Mouse (Mus musculus) forebrain, embryonic 12.5 days (tissue): ENCODE measurements around the gene Dpy19l1. TPM values are rescaled to one million over a fixed set of nuclear protein-coding genes. Genes with fewer than 3 reads are reported as not detected.

Source experiments
- ATAC-seq: fragments of 200-750 bp; cut with Nextera tagmentation; 2 replicates; pipeline ENCODE4 v1.8.0; 2017; ENCODE audit warnings: moderate TSS enrichment; ENCODE audit not compliant: low FRiP score
- H3K27ac ChIP-seq: fragments of 300-500 bp; sonication (generic); 2 replicates; pipeline ENCODE4 v1.5.1; 2016; ENCODE audit warnings: mild to moderate bottlenecking
- H3K27me3 ChIP-seq: fragments of 300-500 bp; sonication (generic); 2 replicates; pipeline ENCODE4 v1.6.1; 2016; ENCODE audit warnings: mild to moderate bottlenecking
- H3K36me3 ChIP-seq: fragments of 300-500 bp; sonication (generic); replicated peaks from 2 replicates; pipeline ENCODE4 v1.6.1; 2016; ENCODE audit warnings: mild to moderate bottlenecking
- H3K4me1 ChIP-seq: fragments of 300-500 bp; sonication (generic); 2 replicates; pipeline ENCODE4 v1.6.1; 2016
- H3K4me2 ChIP-seq: fragments of 300-500 bp; sonication (generic); 2 replicates; pipeline ENCODE4 v1.6.1; 2016; ENCODE audit warnings: mild to moderate bottlenecking, moderate library complexity
- H3K4me3 ChIP-seq: fragments of 300-500 bp; sonication (generic); replicated peaks from 2 replicates; pipeline ENCODE4 v1.5.1; 2016; ENCODE audit warnings: mild to moderate bottlenecking
- H3K9ac ChIP-seq: fragments of 300-500 bp; sonication (generic); 2 replicates; pipeline ENCODE4 v1.6.1; 2016; ENCODE audit warnings: mild to moderate bottlenecking
- H3K9me3 ChIP-seq: fragments of 300-500 bp; sonication (generic); 2 replicates; pipeline ENCODE4 v1.6.1; 2016
- WGBS: fragments of 180-500 bp; shearing (Covaris S2); methylation state at CpG from one replicate; pipeline ENCODE4 v1.1.7; 2016; 5-methylcytosine and 5-hydroxymethylcytosine counted together
- polyA plus RNA-seq: library from polyadenylated mRNA; unstranded; fragments of >200 nt; fragmentation: Nextera tagmentation; extraction: Ambion mirVana; gene quantifications from 2 replicates; pipeline ENCODE4 v1.2.1, GENCODE M21; 2016

The Dpy19l1 gene
- polyA plus RNA-seq, 1 experiment from 2014 or later, result 14.4 TPM

- H3K9ac ChIP-seq, result no peak overlapping the region
- no peaks in the 10 kb centered on the region for H3K9me3 ChIP-seq
- no peak overlapping the region for H3K4me2 ChIP-seq
- no peak overlapping the region for H3K27ac ChIP-seq
- H3K4me3 ChIP-seq, result no peak overlapping the region
- H3K36me3 ChIP-seq, result peaks cover 10% of the 10 kb centered on the region
- no peak for ATAC-seq
- WGBS, result 94% methylated on average over 1 of the region's 1 CpGs
- no peaks in the 10 kb centered on the region for H3K27me3 ChIP-seq
- H3K4me1 ChIP-seq, result no peaks in the 10 kb centered on the region
Observed at GRCm38 (mm10) chr9:24410439-24410838, 92.5 kb downstream of the Dpy19l1 start.

- Histone ChIP-seq H3K4me3 (no peak overlapping the region), H3K4me2 (no peak overlapping the region), H3K36me3 (peaks cover 4% of the 10 kb centered on the region; the same call in 1 of the 2 replicates), H3K27me3 (no peaks in the 10 kb centered on the region), H3K9me3 (no peaks in the 10 kb centered on the region), H3K4me1 (no peaks in the 10 kb centered on the region), H3K27ac (no peak overlapping the region), H3K9ac (no peak overlapping the region)
- no peak for ATAC-seq
- WGBS, result 78% methylated on average over 3 of the region's 3 CpGs
Observed at GRCm38 (mm10) chr9:24407992-24408391, 94.9 kb downstream of the Dpy19l1 start.

GRCm38 (mm10) chr9:24394146-24394545 is 108.8 kb downstream of the Dpy19l1 start:
- ATAC-seq, result no peak
- H3K36me3 ChIP-seq, result no peaks in the 10 kb centered on the region
- H3K4me3 ChIP-seq, result no peak overlapping the region
- no peaks in the 10 kb centered on the region for H3K4me1 ChIP-seq
- no peak overlapping the region for H3K4me2 ChIP-seq
- no peak overlapping the region for H3K9ac ChIP-seq
- no peaks in the 10 kb centered on the region for H3K27me3 ChIP-seq
- 82% methylated on average over 3 of the region's 3 CpGs for WGBS
- no peak overlapping the region for H3K27ac ChIP-seq
- H3K9me3 ChIP-seq, result no peaks in the 10 kb centered on the region

- no peak overlapping the region for H3K9ac ChIP-seq
- H3K36me3 ChIP-seq, result no peaks in the 10 kb centered on the region
- H3K9me3 ChIP-seq, result no peaks in the 10 kb centered on the region
- H3K4me2 ChIP-seq, result no peak overlapping the region
- 91% methylated on average over 8 of the region's 8 CpGs for WGBS
- H3K27me3 ChIP-seq, result no peaks in the 10 kb centered on the region
- H3K27ac ChIP-seq, result no peak overlapping the region
- ATAC-seq, result no peak
- no peaks in the 10 kb centered on the region for H3K4me1 ChIP-seq
- no peak overlapping the region for H3K4me3 ChIP-seq
Observed at GRCm38 (mm10) chr9:24390807-24391370, 112.1 kb downstream of the Dpy19l1 start.

- Histone ChIP-seq H3K27me3 (no peaks in the 10 kb centered on the region), H3K4me2 (no peak overlapping the region), H3K36me3 (no peaks in the 10 kb centered on the region), H3K9ac (no peak overlapping the region), H3K4me1 (no peaks in the 10 kb centered on the region), H3K27ac (no peak overlapping the region), H3K4me3 (no peak overlapping the region), H3K9me3 (no peaks in the 10 kb centered on the region)
- no peak for ATAC-seq
Observed at GRCm38 (mm10) chr9:24387230-24387629, 115.7 kb downstream of the Dpy19l1 start.

GRCm38 (mm10) chr9:24379321-24379720 is 123.6 kb downstream of the Dpy19l1 start:
- no peaks in the 10 kb centered on the region; the same call in 1 of the 2 replicates for H3K4me1 ChIP-seq
- H3K27ac ChIP-seq, result no peak overlapping the region
- H3K9me3 ChIP-seq, result no peaks in the 10 kb centered on the region
- H3K36me3 ChIP-seq, result no peaks in the 10 kb centered on the region
- H3K4me3 ChIP-seq, result no peak overlapping the region
- no peaks in the 10 kb centered on the region for H3K27me3 ChIP-seq
- ATAC-seq, result no peak
- WGBS, result 77% methylated on average over 3 of the region's 3 CpGs
- H3K4me2 ChIP-seq, result no peak overlapping the region
- no peak overlapping the region for H3K9ac ChIP-seq

GRCm38 (mm10) chr9:24378848-24379247 is 124.1 kb downstream of the Dpy19l1 start:
- Histone ChIP-seq H3K27me3 (no peaks in the 10 kb centered on the region), H3K36me3 (no peaks in the 10 kb centered on the region), H3K4me2 (no peak overlapping the region), H3K4me3 (no peak overlapping the region), H3K9ac (no peak overlapping the region), H3K27ac (no peak overlapping the region), H3K4me1 (no peaks in the 10 kb centered on the region; the same call in 1 of the 2 replicates), H3K9me3 (no peaks in the 10 kb centered on the region)
- 90% methylated on average over 2 of the region's 2 CpGs for WGBS
- no peak for ATAC-seq

Other genes starting within 250 kb of the Dpy19l1 start
- gene Cypt4, start 122.1 kb upstream of the Dpy19l1 start, polyA plus RNA-seq, result not detected in 2 replicates
- gene Dpy19l2, start 193.2 kb upstream of the Dpy19l1 start, polyA plus RNA-seq, result 0.41 TPM in 1 of 2 replicates, not detected in the other